Mouse (Mus musculus) urinary bladder, adult 2 months (tissue): ENCODE measurements around the gene Ankrd13b. TPM values are rescaled to one million over a fixed set of nuclear protein-coding genes. Genes with fewer than 3 reads are reported as not detected.
"Not testable (repeated sequence)": the region's sequence is repeated elsewhere in the genome, so short reads cannot be mapped to it uniquely, and the experiment has no call there.

Experiments used
- DNase-seq: peaks from one replicate; pipeline ENCODE4 v3.0.0; 2022; ENCODE audit warnings: low spot score
- polyA plus RNA-seq: library from polyadenylated mRNA; depleted of rRNA; stranded (reverse); fragments of >200 nt; gene quantifications from 2 replicates; pipeline ENCODE4 v1.2.3, GENCODE M21; 2012; rRNA removed

The Ankrd13b gene
- 21.8 and 22.3 TPM in 2 replicates for polyA plus RNA-seq

GRCm38 (mm10) chr11:77489591-77490235 lies at the start of gene Ankrd13b:
Ankrd13b (minus strand) TSS chr11:77489678.
- DNase-seq, result no peak

DNA sequence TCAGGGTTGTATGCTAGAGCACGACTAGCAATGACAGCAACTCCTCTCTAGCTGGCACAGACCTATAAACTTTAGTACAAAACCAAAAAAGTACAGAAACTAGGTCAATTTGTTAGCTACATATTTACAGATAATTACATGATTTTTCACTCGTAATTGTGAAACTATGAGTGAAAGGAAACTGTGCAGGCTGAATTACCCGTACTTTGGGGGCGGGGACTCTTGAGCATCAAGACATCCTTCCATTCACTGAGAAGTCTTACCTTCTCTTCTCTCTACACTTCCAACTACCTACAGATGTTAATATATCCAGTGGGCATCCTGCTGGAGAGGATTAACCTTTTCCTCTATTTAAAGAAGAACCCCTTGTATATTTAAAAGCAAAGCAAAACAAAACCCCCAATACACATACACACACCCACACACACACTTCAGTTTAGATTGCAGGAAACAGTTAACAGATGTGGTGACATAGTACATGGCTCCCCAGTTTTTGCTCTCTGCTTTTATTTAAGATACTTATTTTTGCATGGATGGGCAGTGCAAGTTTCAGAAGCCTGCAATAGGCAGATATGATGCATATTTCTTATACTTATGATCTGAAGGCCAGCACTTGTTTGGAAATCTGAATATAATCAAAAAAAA lies 42.8 kb upstream of the Ankrd13b start:
- DNase-seq, result no peak

DNA sequence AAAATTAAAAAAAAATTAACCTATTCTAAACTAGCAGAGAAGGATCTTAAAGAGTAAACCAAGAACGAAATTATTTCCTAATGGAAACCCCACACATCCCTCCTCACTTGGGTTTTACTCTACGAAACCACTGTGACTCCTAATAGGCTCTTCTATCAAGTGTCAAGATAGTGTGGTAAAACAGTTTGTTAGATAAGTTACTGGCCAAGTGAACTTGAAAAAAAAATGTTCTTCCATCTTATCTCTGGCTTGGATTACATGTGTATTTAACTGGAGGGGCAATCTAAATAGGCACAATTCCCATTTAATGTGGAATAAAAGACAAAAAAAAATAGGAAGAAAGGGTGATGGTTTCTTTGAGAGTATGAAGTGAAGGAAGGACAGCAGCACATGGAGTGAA lies 41.4 kb upstream of the Ankrd13b start:
- no peak for DNase-seq

GRCm38 (mm10) chr11:77529644-77530043 lies 40.2 kb upstream of the Ankrd13b start:
- no peak for DNase-seq

- DNase-seq, result not testable (repeated sequence)
These were observed 38.9 kb upstream of the Ankrd13b start for GRCm38 (mm10) chr11:77528420-77528819.

DNA sequence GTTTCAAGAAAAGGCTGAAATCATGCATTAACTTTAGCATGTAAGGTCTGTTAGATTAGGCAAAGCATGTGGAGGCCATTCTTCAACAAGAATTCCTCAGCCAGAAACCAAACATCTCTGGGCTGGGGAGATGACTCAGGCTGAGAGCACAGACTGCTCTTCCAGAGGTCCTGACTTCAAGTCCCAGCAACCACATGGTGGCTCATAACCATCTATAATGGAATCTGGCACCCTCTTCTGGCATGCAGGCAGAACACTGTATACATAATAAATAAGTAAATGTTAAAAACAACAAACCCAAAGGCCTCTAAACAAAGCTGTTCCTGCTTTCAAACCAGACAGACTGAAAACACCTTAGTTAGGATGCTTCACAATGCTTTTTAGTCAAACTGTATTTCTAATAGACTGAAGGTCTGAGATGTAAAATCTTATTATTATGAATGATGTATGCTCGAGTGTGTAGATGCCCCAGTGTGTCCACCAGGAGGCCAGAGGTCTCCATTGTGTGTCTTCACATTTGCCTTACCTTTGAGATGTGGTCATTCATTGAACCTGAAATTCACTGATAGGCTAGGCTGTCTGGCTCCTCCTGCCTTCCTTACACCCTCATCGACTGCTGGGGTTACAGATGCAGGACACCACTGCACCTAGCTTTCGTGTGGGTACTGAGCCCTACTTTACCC lies 36.5 kb upstream of the Ankrd13b start:
- no peak for DNase-seq

DNA sequence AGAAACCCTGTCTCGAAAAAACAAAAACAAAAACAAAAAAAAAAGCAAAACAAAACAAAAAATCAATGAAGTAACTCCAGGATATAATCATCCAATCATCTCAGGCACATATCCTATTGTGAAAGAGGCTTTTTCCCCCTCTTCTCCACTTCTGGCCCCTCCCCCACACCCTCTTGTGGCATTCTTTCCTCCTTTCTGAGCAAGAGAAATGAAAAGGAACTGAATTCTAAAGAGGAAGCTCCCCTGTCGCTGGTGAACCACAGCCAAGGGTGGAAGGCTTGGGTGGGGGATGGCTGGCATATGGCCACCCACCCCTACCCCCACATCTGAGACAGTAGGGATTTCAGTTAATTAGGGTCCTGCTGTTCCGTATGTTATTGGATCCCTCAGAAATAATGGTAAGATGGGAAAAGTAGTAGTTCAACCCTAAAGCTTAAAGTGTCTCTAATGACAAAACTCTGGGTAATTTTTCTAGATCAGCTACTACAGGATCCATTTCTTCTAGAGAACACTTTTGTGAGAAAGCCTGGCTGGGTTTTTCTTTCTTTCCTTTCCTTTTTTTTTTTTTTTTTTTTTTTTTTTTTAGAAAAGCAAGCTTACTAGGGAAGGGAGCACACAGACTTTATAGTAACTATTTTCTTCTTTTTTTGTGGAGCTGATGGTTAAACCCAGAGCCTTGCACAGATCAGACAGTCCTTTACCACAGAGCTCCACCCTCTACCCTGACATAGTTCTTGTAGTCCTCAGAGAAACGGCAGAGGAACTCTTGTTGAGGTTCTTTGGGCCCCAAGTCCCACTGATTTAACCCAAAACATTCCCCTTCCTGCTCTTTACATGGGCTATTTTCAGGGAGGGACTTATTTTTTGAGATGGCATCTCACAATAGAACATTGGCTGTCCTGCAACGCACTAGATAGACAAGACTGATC lies 31.4 kb upstream of the Ankrd13b start:
- DNase-seq, result no peak

DNA sequence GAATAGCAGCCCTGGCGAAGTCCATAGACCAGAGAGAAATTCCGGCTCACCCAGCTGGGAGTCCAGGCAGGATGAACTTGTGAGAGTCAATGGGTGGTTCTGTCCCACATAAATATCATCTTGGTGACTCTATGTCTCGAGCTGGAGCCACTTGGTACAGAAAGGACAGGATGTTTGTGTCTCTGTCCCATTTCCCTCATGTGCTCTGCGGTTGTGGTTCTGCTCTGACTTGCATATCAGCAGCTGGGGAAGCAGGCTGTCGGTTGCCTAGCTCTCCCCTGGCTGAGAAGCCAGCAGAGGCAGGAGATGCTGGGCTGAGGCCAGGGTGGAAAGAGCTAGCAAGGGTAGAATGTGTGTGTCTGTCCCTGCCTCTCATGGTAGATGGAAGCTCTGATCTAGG lies 29.6 kb upstream of the Ankrd13b start, which contains the start of gene Gm10392:
Gene Gm10392, minus strand, starts transcription at position 156 of the 400 bp plus-strand sequence.
- DNase-seq, result no peak

DNA sequence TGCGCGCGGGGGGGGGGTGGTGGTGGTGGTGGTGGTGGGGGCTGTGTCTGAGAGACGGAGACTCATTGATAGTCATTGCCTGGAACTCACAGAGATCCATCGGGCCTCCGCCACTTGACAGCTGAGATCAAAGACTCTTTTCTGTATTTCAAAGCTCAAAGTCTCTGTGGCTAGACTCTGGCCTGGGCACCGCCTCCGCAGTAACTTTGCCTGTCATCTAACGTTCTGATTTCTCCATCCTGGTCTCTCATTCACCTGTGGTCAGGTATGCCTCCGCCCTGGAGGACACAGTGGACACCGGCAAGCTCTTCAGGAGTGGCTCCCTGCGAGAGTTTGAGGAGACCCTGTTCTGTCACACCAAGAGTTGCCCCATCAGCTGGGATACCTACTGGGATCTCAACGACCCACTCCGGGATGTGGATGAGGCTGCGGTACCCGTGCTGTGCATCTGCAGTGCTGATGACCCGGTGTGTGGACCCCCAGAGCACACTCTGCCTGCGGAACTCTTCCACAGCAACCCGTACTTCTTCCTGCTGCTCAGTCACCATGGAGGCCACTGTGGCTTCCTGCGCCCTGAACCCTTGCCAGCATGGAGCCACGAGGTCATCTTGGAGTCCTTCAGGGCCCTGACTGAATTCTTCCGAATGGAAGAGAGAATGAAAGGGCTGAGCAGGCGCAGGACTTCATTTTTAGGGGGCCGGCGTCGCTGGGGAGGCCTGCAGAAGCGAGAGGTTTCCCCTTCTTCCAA lies 28.7 kb upstream of the Ankrd13b start:
- DNase-seq, result no peak

DNA sequence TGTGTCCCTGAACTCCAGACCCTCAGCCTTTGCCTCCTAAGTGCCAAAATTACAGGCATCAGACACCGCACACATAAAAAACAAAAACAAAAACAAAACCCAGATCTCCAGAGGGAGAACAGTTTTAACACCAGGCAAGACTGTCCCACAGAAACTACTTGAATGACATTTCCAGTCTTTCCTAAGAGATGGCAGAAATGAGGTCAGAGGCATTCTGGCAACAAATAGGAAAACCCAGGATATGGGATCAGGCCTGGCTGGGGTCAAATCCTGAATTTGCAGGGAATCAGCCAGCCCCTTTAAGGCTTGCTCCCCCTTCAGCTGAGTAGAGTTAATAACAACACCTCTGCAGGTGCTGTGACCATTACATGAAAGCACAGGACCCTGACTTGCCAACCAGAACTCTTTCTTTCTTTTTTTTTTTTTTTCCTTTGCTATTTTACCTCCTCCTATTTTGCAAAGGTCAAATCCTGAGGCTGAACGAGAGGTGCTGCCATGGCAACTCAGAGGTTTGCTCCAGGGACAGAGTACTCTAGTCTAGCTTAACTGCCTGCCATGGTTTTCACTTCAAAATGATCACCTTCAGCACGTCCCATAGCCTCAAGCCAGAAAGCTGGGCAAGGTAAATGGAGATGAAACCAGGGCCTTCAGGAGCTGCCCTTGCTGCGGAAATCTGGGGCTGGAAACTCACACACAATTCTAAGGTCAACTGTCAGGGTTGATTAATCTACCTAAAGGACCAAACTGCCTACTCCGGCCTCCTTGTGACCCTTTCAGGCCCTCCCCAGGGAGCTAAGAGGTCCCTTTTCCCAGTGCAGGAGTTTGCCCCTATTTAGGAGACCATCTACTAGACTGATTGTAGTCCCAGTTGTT lies 27.3 kb upstream of the Ankrd13b start:
- DNase-seq, result no peak

GRCm38 (mm10) chr11:77515637-77516552 lies 26.4 kb upstream of the Ankrd13b start, which contains the start of gene Trp53i13:
Trp53i13 (minus strand) TSS chr11:77515980.
- no peak for DNase-seq

GRCm38 (mm10) chr11:77514832-77515636 lies 25.6 kb upstream of the Ankrd13b start, which contains the start of gene Abhd15:
Abhd15 (plus strand) TSS chr11:77515121.
- DNase-seq, result peak; percentile 77

DNA sequence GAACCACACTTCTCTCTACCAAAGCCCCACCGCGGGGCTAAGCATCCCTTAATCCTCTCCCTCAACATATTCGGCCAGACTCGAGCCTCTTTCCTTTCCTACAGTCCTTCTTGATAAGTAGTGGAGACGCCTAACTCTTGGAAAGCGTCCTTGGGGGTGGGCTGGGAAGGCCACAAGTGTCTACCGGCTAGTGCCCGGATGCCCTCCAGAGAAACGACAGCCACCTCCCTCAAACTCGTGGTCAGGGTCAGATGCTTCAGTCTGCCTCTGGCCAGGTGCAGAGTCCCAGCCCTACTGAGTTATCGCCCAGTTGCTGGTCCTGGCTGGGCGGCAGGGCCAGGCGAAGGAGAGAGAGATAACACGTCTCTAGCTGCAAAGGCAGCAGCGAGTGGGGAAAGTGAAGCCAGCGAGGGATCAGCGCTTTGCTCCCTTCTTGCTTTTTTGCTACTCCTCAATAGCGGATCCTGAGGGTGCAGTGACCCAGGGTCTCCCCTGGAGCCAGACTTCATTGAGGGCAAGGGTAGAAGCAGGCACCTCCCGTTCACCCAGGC lies 24.9 kb upstream of the Ankrd13b start:
- DNase-seq, result no peak

GRCm38 (mm10) chr11:77513811-77514170 lies 24.3 kb upstream of the Ankrd13b start:
- no peak for DNase-seq

DNA sequence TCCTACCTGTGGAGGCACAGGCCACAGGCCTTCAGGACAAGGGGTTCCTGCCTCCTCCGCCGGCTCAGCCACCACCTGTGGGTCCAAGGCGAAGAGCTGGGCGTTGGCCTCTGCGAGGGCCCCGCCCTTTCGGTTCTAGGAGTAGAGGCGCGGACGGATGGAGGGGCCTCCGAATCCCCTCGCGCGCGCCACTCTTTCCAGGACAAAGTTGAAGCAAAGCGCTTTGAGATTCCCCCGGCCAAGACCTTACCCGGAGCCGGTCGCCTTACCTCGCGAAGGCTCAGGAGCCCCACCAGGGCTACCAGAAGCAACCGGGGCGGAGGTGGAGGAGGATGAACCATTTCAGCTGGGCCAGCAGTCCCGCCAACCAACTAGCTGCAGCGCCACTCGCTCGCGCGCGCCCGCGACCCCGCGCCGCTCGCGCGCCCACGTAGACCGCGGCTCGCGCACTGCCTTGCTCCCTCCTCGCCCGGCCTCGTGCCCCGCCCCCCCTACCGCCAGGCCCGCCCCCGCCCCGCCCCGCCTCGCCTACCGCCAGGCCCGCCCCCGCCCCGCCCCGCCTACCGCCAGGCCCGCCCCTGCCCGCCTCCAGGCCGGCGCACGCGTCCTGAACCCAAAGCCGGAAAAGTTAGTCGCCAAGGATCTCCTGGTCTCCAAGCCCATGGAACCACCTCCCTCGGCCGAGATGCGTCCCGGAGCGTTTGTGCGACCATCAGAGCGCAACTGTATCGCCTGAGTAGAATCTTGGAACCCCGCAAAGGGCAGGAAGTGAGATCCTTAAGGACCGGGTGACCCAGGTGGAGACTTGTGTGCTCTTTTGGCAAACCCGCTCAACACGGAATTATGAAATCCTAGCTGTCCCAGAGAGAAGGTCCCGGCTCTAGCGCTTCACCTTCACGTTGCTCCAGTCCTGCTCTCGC lies 23.7 kb upstream of the Ankrd13b start:
- peak; percentile 73 for DNase-seq

- DNase-seq, result no peak
These were observed 21.9 kb upstream of the Ankrd13b start for GRCm38 (mm10) chr11:77511336-77511735.
